Mouse (Mus musculus) CH12.LX (cell line): ENCODE data around the gene Asb15.

Experiments used
- BHLHE40 ChIP-seq: IDR thresholded peaks from 2 replicates; pipeline ENCODE4 v1.6.1; 2011; ENCODE audit warnings: mild to moderate bottlenecking, low read depth, low read length, improper control_type of control experiment
- CTCF ChIP-seq, 2 experiments: IDR thresholded peaks in 1 of 2; conservative IDR thresholded peaks in 1 of 2; 2 replicates each; pipeline ENCODE4 v1.5.1; 2011 to 2012; ENCODE audit warnings: low read depth in 2 of 2, low read length in 2 of 2, improper control_type of control experiment in 1 of 2, inconsistent platforms in 1 of 2, mild to moderate bottlenecking in 1 of 2, moderate library complexity in 1 of 2
- EP300 ChIP-seq: IDR thresholded peaks from 2 replicates; pipeline ENCODE4 v1.6.1; 2011; ENCODE audit warnings: low read length, improper control_type of control experiment
- HCFC1 ChIP-seq: IDR thresholded peaks from 2 replicates; pipeline ENCODE4 v1.6.1; 2012; ENCODE audit warnings: low read depth, mild to moderate bottlenecking, inconsistent platforms, low read length, improper control_type of control experiment
- JUND ChIP-seq: conservative IDR thresholded peaks from 2 replicates; pipeline ENCODE4 v1.6.1; 2011; ENCODE audit warnings: low read depth, low read length, improper control_type of control experiment
- KAT2A ChIP-seq: IDR thresholded peaks from 2 replicates; pipeline ENCODE4 v1.6.1; 2012; ENCODE audit warnings: low read length, improper control_type of control experiment, inconsistent platforms; ENCODE audit not compliant: insufficient replicate concordance
- MAX ChIP-seq: IDR thresholded peaks from 2 replicates; pipeline ENCODE4 v1.6.1; 2011; ENCODE audit warnings: low read length, improper control_type of control experiment
- PAX5 ChIP-seq: IDR thresholded peaks from 2 replicates; pipeline ENCODE4 v1.6.1; 2012; ENCODE audit warnings: low read length, inconsistent platforms, mixed read lengths
- POLR2A ChIP-seq: IDR thresholded peaks from 2 replicates; pipeline ENCODE4 v1.6.1; 2011; ENCODE audit warnings: low read depth, mild to moderate bottlenecking, improper control_type of control experiment, low read length
- RCOR1 ChIP-seq: conservative IDR thresholded peaks from 2 replicates; pipeline ENCODE4 v1.6.1; 2012; ENCODE audit warnings: low read depth, mild to moderate bottlenecking, inconsistent platforms, low read length, improper control_type of control experiment
- TBP ChIP-seq: conservative IDR thresholded peaks from 2 replicates; pipeline ENCODE4 v1.6.1; 2011; ENCODE audit warnings: low read depth, low read length, improper control_type of control experiment
- ZC3H11A ChIP-seq: IDR thresholded peaks from 2 replicates; pipeline ENCODE4 v1.6.1; 2012; ENCODE audit warnings: low read depth, mild to moderate bottlenecking, inconsistent platforms, low read length, improper control_type of control experiment

GRCm38 (mm10) chr6:24538435-24538834 lies 10.5 kb downstream of the Asb15 start:
- TF ChIP-seq RCOR1 (no peak), HCFC1 (no peak), POLR2A (no peak), KAT2A (no peak), BHLHE40 (no peak), ZC3H11A (no peak), CTCF (conservative IDR thresholded peaks at IDR 0.05 in 1 of 2, IDR thresholded peaks at IDR 0.05 in 1 of 2; ENCODE audit: low read depth in 2 of 2, low read length in 2 of 2) (no peak), MAX (no peak), TBP (no peak), EP300 (no peak), PAX5 (no peak), JUND (no peak)
